Mouse (Mus musculus): ENCODE data around the gene Bmp10.

GRCm38 (mm10) chr6:87384761-87385160 lies 44.0 kb upstream of the Bmp10 start:
- TF ChIP-seq CTCF (IDR thresholded peaks at IDR 0.05; ENCODE audit: borderline replicate concordance, extremely low read depth, insufficient read depth, insufficient read length): no peak
- no peak for TF ChIP-seq POLR2A (IDR thresholded peaks at IDR 0.05; ENCODE audit: borderline replicate concordance, extremely low read depth, insufficient read depth, insufficient read length, poor library complexity, severe bottlenecking)
